Mouse (Mus musculus): ENCODE data around the gene Gm10160. TPM values are rescaled to one million over a fixed set of nuclear protein-coding genes. Genes with fewer than 3 reads are reported as not detected.

The Gm10160 gene
- polyA plus RNA-seq, 1 experiment from 2014 or later: not detected

Other genes with a start within 250 kb of the Gm10160 start
- gene Homer2, start 148.3 kb downstream of the Gm10160 start, polyA plus RNA-seq (2015; fragmentation: Nextera tagmentation; extraction: Ambion mirVana): 21.8 and 24.6 TPM in 2 replicates
- 145 and 148 TPM in 2 replicates for gene Ramac, start 92.9 kb downstream of the Gm10160 start, polyA plus RNA-seq (2015; fragmentation: Nextera tagmentation; extraction: Ambion mirVana)
- gene 3110040N11Rik, start 66.3 kb downstream of the Gm10160 start, polyA plus RNA-seq (2015; fragmentation: Nextera tagmentation; extraction: Ambion mirVana): 56.1 and 61.1 TPM in 2 replicates
- 94.4 and 95.1 TPM in 2 replicates for gene Btbd1, start 26.4 kb downstream of the Gm10160 start, polyA plus RNA-seq (2015; fragmentation: Nextera tagmentation; extraction: Ambion mirVana)
- gene Tm6sf1, start 3.2 kb upstream of the Gm10160 start, polyA plus RNA-seq (2015; fragmentation: Nextera tagmentation; extraction: Ambion mirVana): 10.2 and 10.9 TPM in 2 replicates
- gene Hdgfl3, start 78.7 kb upstream of the Gm10160 start, polyA plus RNA-seq (2015; fragmentation: Nextera tagmentation; extraction: Ambion mirVana): 67.0 and 71.7 TPM in 2 replicates
- 0.08 and 0.20 TPM in 2 replicates for gene Bnc1, start 136.5 kb upstream of the Gm10160 start, polyA plus RNA-seq (2015; fragmentation: Nextera tagmentation; extraction: Ambion mirVana)